Mouse (Mus musculus) CH12.LX (cell line): ENCODE measurements around the gene Dlg2.

Experiments
- CTCF ChIP-seq, 2 experiments: IDR thresholded peaks in 1 of 2; conservative IDR thresholded peaks in 1 of 2; 2 replicates each; pipeline ENCODE4 v1.5.1; 2011 to 2012; ENCODE audit warnings: low read depth in 2 of 2, low read length in 2 of 2, improper control_type of control experiment in 1 of 2, inconsistent platforms in 1 of 2, mild to moderate bottlenecking in 1 of 2, moderate library complexity in 1 of 2
- MAZ ChIP-seq: IDR thresholded peaks from 2 replicates; pipeline ENCODE4 v1.6.1; 2012; ENCODE audit warnings: low read depth, mild to moderate bottlenecking, inconsistent platforms, low read length, improper control_type of control experiment, moderate library complexity
- PAX5 ChIP-seq: IDR thresholded peaks from 2 replicates; pipeline ENCODE4 v1.6.1; 2012; ENCODE audit warnings: low read length, inconsistent platforms, mixed read lengths

DNA sequence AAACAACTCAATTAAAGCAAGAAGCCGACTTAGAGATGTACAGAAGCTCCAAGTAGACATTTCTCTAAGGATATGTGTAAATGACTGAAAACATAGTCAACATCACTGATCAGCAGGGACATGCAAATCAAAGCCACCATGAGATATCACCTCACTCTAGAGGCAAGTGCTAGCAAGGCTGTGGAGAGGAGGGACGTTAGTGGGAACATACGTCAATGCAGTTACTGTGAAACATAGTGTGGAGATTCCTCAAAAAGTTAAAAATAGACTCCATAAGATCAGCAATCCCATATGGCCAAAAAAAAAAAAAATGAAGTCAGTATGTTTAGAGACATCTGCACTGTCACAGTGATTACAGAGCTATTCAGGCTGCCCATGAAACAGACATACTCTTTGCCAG is 349.2 kb downstream of the Dlg2 start:
- TF ChIP-seq CTCF (conservative IDR thresholded peaks at IDR 0.05 in 1 of 2, IDR thresholded peaks at IDR 0.05 in 1 of 2; ENCODE audit: low read depth in 2 of 2, low read length in 2 of 2) (no peak), PAX5 (no peak), MAZ (no peak)
